Mouse (Mus musculus) MEL (cell line): ENCODE data around the gene Glmn.

Source experiments
- CTCF ChIP-seq, 3 experiments: IDR thresholded peaks in 2 of 3; conservative IDR thresholded peaks in 1 of 3; 2 replicates each; pipeline ENCODE4 v1.5.1; 2011 to 2012; ENCODE audit warnings: low read length in 3 of 3, low read depth in 2 of 3, mild to moderate bottlenecking in 2 of 3, improper control_type of control experiment in 1 of 3, inconsistent platforms in 1 of 3, mixed read lengths in 1 of 3, moderate library complexity in 1 of 3; ENCODE audit not compliant: control insufficient read depth in 1 of 3, insufficient read depth in 1 of 3, poor library complexity in 1 of 3, severe bottlenecking in 1 of 3
- ETS1 ChIP-seq: IDR thresholded peaks from 2 replicates; pipeline ENCODE4 v1.6.1; 2012; ENCODE audit warnings: low read depth, mild to moderate bottlenecking, inconsistent platforms, low read length, improper control_type of control experiment, moderate library complexity
- HCFC1 ChIP-seq: IDR thresholded peaks from 2 replicates; pipeline ENCODE4 v1.6.1; 2012; ENCODE audit warnings: low read depth, mild to moderate bottlenecking, inconsistent platforms, low read length, improper control_type of control experiment, moderate library complexity
- KAT2A ChIP-seq: conservative IDR thresholded peaks from 2 replicates; pipeline ENCODE4 v1.6.1; 2012; ENCODE audit warnings: low read depth, low read length, improper control_type of control experiment, inconsistent platforms
- MYB ChIP-seq: IDR thresholded peaks from 2 replicates; pipeline ENCODE4 v1.6.1; 2011; ENCODE audit warnings: mild to moderate bottlenecking, low read depth, low read length, improper control_type of control experiment
- POLR2A ChIP-seq, 2 experiments: IDR thresholded peaks; 2 replicates each; pipeline ENCODE4 v1.6.1; 2011 to 2012; ENCODE audit warnings: low read length in 2 of 2, mild to moderate bottlenecking in 2 of 2, control low read depth in 1 of 2, improper control_type of control experiment in 1 of 2, low read depth in 1 of 2, moderate library complexity in 1 of 2; ENCODE audit not compliant: control insufficient read depth in 1 of 2, insufficient read depth in 1 of 2, poor library complexity in 1 of 2
- SMC3 ChIP-seq: IDR thresholded peaks from 2 replicates; pipeline ENCODE4 v1.6.1; 2011; ENCODE audit warnings: low read depth, low read length, improper control_type of control experiment
- TAL1 ChIP-seq: IDR thresholded peaks from 2 replicates; pipeline ENCODE4 v1.6.1; 2012; ENCODE audit warnings: mild to moderate bottlenecking, inconsistent platforms, low read length, moderate library complexity, mixed read lengths
- TBP ChIP-seq: IDR thresholded peaks from 2 replicates; pipeline ENCODE4 v1.8.0; 2011; ENCODE audit warnings: low read depth, low read length, improper control_type of control experiment
- TCF12 ChIP-seq: IDR thresholded peaks from 2 replicates; pipeline ENCODE4 v1.6.1; 2014; ENCODE audit warnings: low read depth, mild to moderate bottlenecking, inconsistent platforms, low read length, improper control_type of control experiment, moderate library complexity
- ZC3H11A ChIP-seq: IDR thresholded peaks from 2 replicates; pipeline ENCODE4 v1.6.1; 2012; ENCODE audit warnings: low read depth, mild to moderate bottlenecking, inconsistent platforms, low read length, improper control_type of control experiment

- no peak for TF ChIP-seq CTCF (IDR thresholded peaks at IDR 0.05 in 2 of 3, conservative IDR thresholded peaks at IDR 0.05 in 1 of 3; ENCODE audit: control insufficient read depth in 1 of 3, insufficient read depth in 1 of 3, low read depth in 2 of 3, low read length in 3 of 3, poor library complexity in 1 of 3, severe bottlenecking in 1 of 3)
- no peak for TF ChIP-seq POLR2A (IDR thresholded peaks at IDR 0.05; ENCODE audit: control insufficient read depth in 1 of 2, insufficient read depth in 1 of 2, low read depth in 1 of 2, low read length in 2 of 2, poor library complexity in 1 of 2)
- TF ChIP-seq TBP, result no peak
- TF ChIP-seq KAT2A, result no peak
- TF ChIP-seq HCFC1, result no peak
- no peak for TF ChIP-seq TCF12
- TF ChIP-seq SMC3, result no peak
- TF ChIP-seq ETS1, result no peak
- no peak for TF ChIP-seq MYB
- no peak for TF ChIP-seq ZC3H11A
- no peak for TF ChIP-seq TAL1
Observed at GRCm38 (mm10) chr5:107545927-107546326, 51.8 kb downstream of the Glmn start.
